Mouse (Mus musculus): ENCODE results near the gene Rnf41. TPM values are rescaled to one million over a fixed set of nuclear protein-coding genes. Genes with fewer than 3 reads are reported as not detected.
A peak's percentile ranks its signal among the peaks of the same experiment; 100 is the strongest.

The Rnf41 gene
- total RNA-seq, 1 experiment from 2014 or later, result 44.4 TPM

GRCm38 (mm10) chr10:128385902-128386301 is 25.6 kb upstream of the Rnf41 start:
- DNase-seq, result no peak

GRCm38 (mm10) chr10:128388941-128389340 is 22.5 kb upstream of the Rnf41 start:
- no peak for DNase-seq

GRCm38 (mm10) chr10:128389570-128389969 is 21.9 kb upstream of the Rnf41 start:
- DNase-seq, result peak; percentile 62

GRCm38 (mm10) chr10:128390366-128390765 is 21.1 kb upstream of the Rnf41 start:
- DNase-seq, result peak; percentile 48

GRCm38 (mm10) chr10:128391850-128392249 is 19.6 kb upstream of the Rnf41 start:
- DNase-seq, result no peak

- no peak for DNase-seq
These were observed 15.3 kb upstream of the Rnf41 start for GRCm38 (mm10) chr10:128396017-128396673.

GRCm38 (mm10) chr10:128396716-128397264 is 14.7 kb upstream of the Rnf41 start:
- DNase-seq, result no peak

- no peak for DNase-seq
These were observed 14.0 kb upstream of the Rnf41 start for GRCm38 (mm10) chr10:128397466-128397865.

- DNase-seq, result no peak
These were observed 11.1 kb upstream of the Rnf41 start for GRCm38 (mm10) chr10:128400338-128400737.

- DNase-seq, result no peak
These were observed 10.4 kb upstream of the Rnf41 start, which contains the start of gene Slc39a5 for GRCm38 (mm10) chr10:128401056-128401455. Gene Slc39a5, minus strand, starts transcription at chr10:128401229.

GRCm38 (mm10) chr10:128401638-128402037 is 9.8 kb upstream of the Rnf41 start:
- DNase-seq, result no peak

GRCm38 (mm10) chr10:128403931-128404330 is 7.5 kb upstream of the Rnf41 start:
- no peak for DNase-seq

- no peak for DNase-seq
These were observed 2.6 kb upstream of the Rnf41 start for GRCm38 (mm10) chr10:128408591-128409535.

- peak; percentile 95 for DNase-seq
These were observed 1.5 kb upstream of the Rnf41 start for GRCm38 (mm10) chr10:128409692-128410559.

GRCm38 (mm10) chr10:128410560-128410845 is 954 bp upstream of the Rnf41 start:
- DNase-seq, result no peak

- DNase-seq, result peak; percentile 49
These were observed 561 bp downstream of the Rnf41 start for GRCm38 (mm10) chr10:128412055-128412381.

- no peak for DNase-seq
These were observed 1.1 kb downstream of the Rnf41 start for GRCm38 (mm10) chr10:128412558-128412957.

GRCm38 (mm10) chr10:128413076-128413475 is 1.6 kb downstream of the Rnf41 start:
- DNase-seq, result no peak

- DNase-seq, result no peak
These were observed 3.4 kb downstream of the Rnf41 start for GRCm38 (mm10) chr10:128414848-128415247.

GRCm38 (mm10) chr10:128422426-128422825 is 11.0 kb downstream of the Rnf41 start:
- DNase-seq, result no peak

GRCm38 (mm10) chr10:128424604-128425003 is 13.1 kb downstream of the Rnf41 start:
- no peak for DNase-seq

- DNase-seq, result no peak
These were observed 13.8 kb downstream of the Rnf41 start for GRCm38 (mm10) chr10:128425260-128425659.
